Mouse (Mus musculus): ENCODE measurements around the gene Adam6b.

Gene Adam6b

GRCm38 (mm10) chr12:113489211-113489610 lies at the start of gene Adam6b:
Adam6b (plus strand) TSS chr12:113489511.
- in situ Hi-C loops (cut with MboI; ENCODE audit: low pct_unique_long_range_greater_than_20kb in 1 of 2, low sequenced_read_pairs in 2 of 2, unreplicated experiment in 1 of 2) = loop anchor here (10.0 to 25.0 kb wide), 2 partner anchors 223 to 264 kb away; no protein-coding TSS in a partner anchor

- in situ Hi-C loops (cut with MboI; ENCODE audit: low pct_unique_long_range_greater_than_20kb in 1 of 2, low sequenced_read_pairs in 2 of 2, unreplicated experiment in 1 of 2) = loop anchor here in 1 of 2 experiments (5.0 kb wide), 1 partner anchor 71 kb away; no protein-coding TSS in a partner anchor
These were observed 43.2 kb upstream of the Adam6b start for GRCm38 (mm10) chr12:113446061-113446460.

GRCm38 (mm10) chr12:113476164-113476563 lies 13.1 kb upstream of the Adam6b start:
- in situ Hi-C loops (cut with MboI; ENCODE audit: low pct_unique_long_range_greater_than_20kb in 1 of 2, low sequenced_read_pairs in 2 of 2, unreplicated experiment in 1 of 2) = loop anchor here in 1 of 2 experiments (25.0 kb wide), 1 partner anchor 236 kb away; no protein-coding TSS in a partner anchor

GRCm38 (mm10) chr12:113482147-113482546 lies 7.2 kb upstream of the Adam6b start:
- in situ Hi-C loops (cut with MboI; ENCODE audit: low pct_unique_long_range_greater_than_20kb in 1 of 2, low sequenced_read_pairs in 2 of 2, unreplicated experiment in 1 of 2) = loop anchor here (5.0 to 25.0 kb wide), 3 partner anchors 230 to 260 kb away; no protein-coding TSS in a partner anchor

DNA sequence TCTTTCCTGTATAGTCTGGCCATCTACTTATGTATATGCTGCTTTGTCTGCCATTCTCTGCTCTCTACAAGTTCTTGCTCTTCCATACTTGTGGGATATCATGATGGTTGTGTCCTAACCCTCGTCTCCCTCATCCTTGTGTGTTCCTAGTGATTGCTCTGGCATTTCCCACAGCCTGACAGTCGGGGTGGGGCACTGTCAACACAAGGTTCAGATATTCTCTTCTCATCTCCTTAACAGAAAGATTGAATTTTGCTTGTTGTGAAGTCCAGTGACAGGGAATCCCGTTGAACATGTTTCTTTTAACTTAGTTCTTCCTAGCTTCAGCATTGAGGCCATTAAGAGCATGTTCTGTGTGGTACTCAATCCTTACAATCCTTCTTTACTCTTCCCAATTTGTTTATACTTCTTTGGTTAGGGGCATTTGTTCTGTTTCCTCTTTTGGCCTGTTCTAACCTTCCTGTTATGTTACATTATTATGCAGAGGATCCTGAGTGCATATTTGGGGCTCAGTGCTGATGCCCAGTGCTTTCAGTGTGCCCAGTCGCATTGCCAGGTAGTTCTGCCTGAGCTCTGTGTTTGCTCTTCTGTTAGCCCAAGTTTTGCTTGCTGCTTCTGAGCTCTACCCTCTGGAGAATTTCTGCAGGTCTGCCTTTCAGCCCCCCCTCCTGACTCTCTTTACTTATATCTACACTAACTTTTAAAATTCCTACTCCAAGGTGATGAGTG lies 6.5 kb upstream of the Adam6b start:
- in situ Hi-C loops (cut with MboI; ENCODE audit: low pct_unique_long_range_greater_than_20kb in 1 of 2, low sequenced_read_pairs in 2 of 2, unreplicated experiment in 1 of 2) = loop anchor here (5.0 to 25.0 kb wide), 3 partner anchors 229 to 261 kb away; no protein-coding TSS in a partner anchor

DNA sequence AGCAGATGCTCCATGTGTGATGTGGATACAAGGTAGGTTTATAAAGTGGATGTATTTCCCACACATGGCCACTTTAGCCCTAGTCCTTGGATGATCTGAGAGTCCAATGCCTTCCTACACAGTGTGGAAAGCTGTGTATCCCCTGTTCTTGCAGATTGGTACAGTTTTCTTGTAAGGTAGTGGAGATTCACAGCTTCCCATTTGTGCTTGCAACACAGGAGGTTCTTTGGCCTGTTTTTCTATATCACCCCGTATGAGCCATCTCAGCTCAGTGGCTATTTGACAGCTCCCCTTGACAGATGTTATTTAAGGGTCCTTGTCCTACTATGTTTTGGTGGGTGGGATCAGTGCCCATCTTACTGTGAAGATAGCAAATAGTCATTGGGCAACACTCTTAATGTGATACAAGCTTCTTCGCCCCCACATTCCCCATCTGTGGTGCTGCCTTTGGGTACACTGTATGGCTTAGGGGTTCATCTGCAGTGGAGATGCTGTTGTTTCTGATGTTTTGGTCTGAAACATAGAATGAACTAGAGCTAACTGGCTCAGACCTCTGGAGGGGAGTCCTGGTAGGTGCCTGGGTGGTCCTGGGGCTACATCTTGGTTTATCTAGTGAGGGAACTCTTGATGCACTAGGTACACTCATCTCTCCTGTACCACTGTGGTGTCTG lies 5.7 kb upstream of the Adam6b start:
- in situ Hi-C loops (cut with MboI; ENCODE audit: low pct_unique_long_range_greater_than_20kb in 1 of 2, low sequenced_read_pairs in 2 of 2, unreplicated experiment in 1 of 2) = loop anchor here (5.0 to 25.0 kb wide), 3 partner anchors 229 to 261 kb away; no protein-coding TSS in a partner anchor

- in situ Hi-C loops (cut with MboI; ENCODE audit: low pct_unique_long_range_greater_than_20kb in 1 of 2, low sequenced_read_pairs in 2 of 2, unreplicated experiment in 1 of 2) = loop anchor here (5.0 to 25.0 kb wide), 3 partner anchors 227 to 263 kb away; no protein-coding TSS in a partner anchor
These were observed 4.3 kb upstream of the Adam6b start for GRCm38 (mm10) chr12:113484971-113485485.

GRCm38 (mm10) chr12:113487693-113488092 lies 1.6 kb upstream of the Adam6b start:
- in situ Hi-C loops (cut with MboI; ENCODE audit: low pct_unique_long_range_greater_than_20kb in 1 of 2, low sequenced_read_pairs in 2 of 2, unreplicated experiment in 1 of 2) = loop anchor here (10.0 to 25.0 kb wide), 2 partner anchors 225 to 263 kb away; no protein-coding TSS in a partner anchor

- in situ Hi-C loops (cut with MboI; ENCODE audit: low pct_unique_long_range_greater_than_20kb in 1 of 2, low sequenced_read_pairs in 2 of 2, unreplicated experiment in 1 of 2) = no loop called here
These were observed 36.6 kb downstream of the Adam6b start for GRCm38 (mm10) chr12:113525901-113526300.

All from mouse embryonic stem cell (cell line).